Mouse (Mus musculus) spleen, adult 2 months (tissue): ENCODE measurements around the gene Atp23. TPM values are rescaled to one million over a fixed set of nuclear protein-coding genes. Genes with fewer than 3 reads are reported as not detected.

Source experiments
- DNase-seq, 2 experiments: peaks; one replicate each; pipeline versions ENCODE4 v3.0.0 to v3.0.0-alpha.2; 2012 to 2021; ENCODE audit warnings: low spot score in 2 of 2, low read depth in 1 of 2
- H3K27ac ChIP-seq: fragments of 200-500 bp; 2 replicates; pipeline ENCODE4 v1.5.1; 2012; ENCODE audit warnings: low read length, inconsistent platforms; ENCODE audit not compliant: insufficient read depth
- H3K27me3 ChIP-seq: fragments of 200-500 bp; 2 replicates; pipeline ENCODE4 v1.6.1; 2012; ENCODE audit warnings: mild to moderate bottlenecking, moderate library complexity, low read length, inconsistent platforms; ENCODE audit not compliant: control insufficient read depth, insufficient read depth
- H3K36me3 ChIP-seq: fragments of 200-500 bp; 2 replicates; pipeline ENCODE4 v1.6.1; 2012; ENCODE audit warnings: mild to moderate bottlenecking, low read length, inconsistent platforms; ENCODE audit not compliant: control insufficient read depth, insufficient read depth
- H3K4me1 ChIP-seq: fragments of 200-500 bp; 2 replicates; pipeline ENCODE4 v1.6.1; 2011; ENCODE audit warnings: inconsistent platforms; ENCODE audit not compliant: control insufficient read depth, insufficient read depth, insufficient read length
- H3K4me3 ChIP-seq: fragments of 200-500 bp; 2 replicates; pipeline ENCODE4 v1.5.1; 2011; ENCODE audit warnings: mild to moderate bottlenecking, inconsistent platforms; ENCODE audit not compliant: insufficient read depth, insufficient read length; ENCODE audit errors: extremely low read depth
- CTCF ChIP-seq: fragments of 200-500 bp; IDR thresholded peaks from 2 replicates; pipeline ENCODE4 v1.5.1; 2011; ENCODE audit warnings: mild to moderate bottlenecking, inconsistent platforms; ENCODE audit not compliant: insufficient read depth, insufficient read length, insufficient replicate concordance; ENCODE audit errors: extremely low read depth
- POLR2A ChIP-seq: fragments of 200-500 bp; IDR thresholded peaks from 2 replicates; pipeline ENCODE4 v1.6.1; 2011; ENCODE audit warnings: low read depth, low read length, inconsistent platforms
- WGBS: fragments of 180-500 bp; shearing (Covaris S2); methylation state at CpG from one replicate; pipeline ENCODE4 v1.1.7; 2018; 5-methylcytosine and 5-hydroxymethylcytosine counted together
- polyA plus RNA-seq: library from polyadenylated mRNA; depleted of rRNA; stranded (reverse); fragments of >200 nt; gene quantifications from 2 replicates; pipeline ENCODE4 v1.2.3, GENCODE M21; 2012

The Atp23 gene
- polyA plus RNA-seq, 1 experiment: 6.8 TPM

GRCm38 (mm10) chr10:126862193-126862592, 39.0 kb downstream of the Atp23 start:
- WGBS: 89% methylated on average over 12 of the region's 12 CpGs
- H3K4me3 ChIP-seq: no peak overlapping the region
- no peaks in the 10 kb centered on the region for H3K27me3 ChIP-seq
- no peak for TF ChIP-seq POLR2A
- H3K36me3 ChIP-seq: no peaks in the 10 kb centered on the region
- H3K27ac ChIP-seq: no peak overlapping the region
- peaks cover 3% of the 10 kb centered on the region; the same call in 1 of the 2 replicates for H3K4me1 ChIP-seq
- no peak for DNase-seq

- no peak overlapping the region for H3K4me3 ChIP-seq
- 0 out of 2 replicates have a peak, but pooled peaks have one; percentile 2 for TF ChIP-seq CTCF
- no peak for TF ChIP-seq POLR2A
- H3K4me1 ChIP-seq: no peaks in the 10 kb centered on the region
- H3K36me3 ChIP-seq: no peaks in the 10 kb centered on the region
- H3K27me3 ChIP-seq: no peaks in the 10 kb centered on the region
- DNase-seq: peak in 1 of 2 experiments; percentile 6
- 83% methylated on average over 10 of the region's 10 CpGs for WGBS
- H3K27ac ChIP-seq: no peak overlapping the region
These were observed 47.9 kb downstream of the Atp23 start for GRCm38 (mm10) chr10:126853286-126853685.

GRCm38 (mm10) chr10:126845309-126845911, 55.7 kb downstream of the Atp23 start:
- H3K4me1 ChIP-seq: no peaks in the 10 kb centered on the region
- H3K36me3 ChIP-seq: no peaks in the 10 kb centered on the region
- H3K27ac ChIP-seq: no peak overlapping the region
- TF ChIP-seq POLR2A (no peak), CTCF (no peak)
- no peaks in the 10 kb centered on the region for H3K27me3 ChIP-seq
- DNase-seq: no peak
- H3K4me3 ChIP-seq: no peak overlapping the region
- WGBS: 72% methylated on average over 10 of the region's 10 CpGs

- no peak overlapping the region for H3K27ac ChIP-seq
- no peak for TF ChIP-seq CTCF
- no peak for TF ChIP-seq POLR2A
- no peaks in the 10 kb centered on the region for H3K36me3 ChIP-seq
- no peaks in the 10 kb centered on the region for H3K27me3 ChIP-seq
- no peak overlapping the region for H3K4me3 ChIP-seq
- no peaks in the 10 kb centered on the region for H3K4me1 ChIP-seq
- DNase-seq: no peak
- 58% methylated on average over 12 of the region's 12 CpGs for WGBS
These were observed 56.5 kb downstream of the Atp23 start for GRCm38 (mm10) chr10:126844689-126845088.

- Histone ChIP-seq H3K4me1 (no peaks in the 10 kb centered on the region), H3K4me3 (no peak overlapping the region), H3K27me3 (no peaks in the 10 kb centered on the region), H3K36me3 (no peaks in the 10 kb centered on the region), H3K27ac (no peak overlapping the region)
- no peak for TF ChIP-seq POLR2A
- no peak for TF ChIP-seq CTCF
- no peak for DNase-seq
These were observed 60.9 kb downstream of the Atp23 start for GRCm38 (mm10) chr10:126840266-126840665.

GRCm38 (mm10) chr10:126833006-126833405, 68.1 kb downstream of the Atp23 start:
- H3K36me3 ChIP-seq: no peaks in the 10 kb centered on the region
- no peak overlapping the region for H3K4me3 ChIP-seq
- no peaks in the 10 kb centered on the region for H3K4me1 ChIP-seq
- peak in 1 of 2 experiments; percentile 7 for DNase-seq
- 66% methylated on average over 5 of the region's 5 CpGs for WGBS
- no peak for TF ChIP-seq POLR2A
- peak; percentile 62; the same call in 1 of the 2 replicates for TF ChIP-seq CTCF
- H3K27me3 ChIP-seq: no peaks in the 10 kb centered on the region
- no peak overlapping the region for H3K27ac ChIP-seq

- TF ChIP-seq POLR2A (no peak), CTCF (no peak)
- Histone ChIP-seq H3K27ac (no peak overlapping the region), H3K36me3 (no peaks in the 10 kb centered on the region), H3K4me1 (no peaks in the 10 kb centered on the region), H3K27me3 (no peaks in the 10 kb centered on the region), H3K4me3 (no peak overlapping the region)
- no peak for DNase-seq
- WGBS: 84% methylated on average over 5 of the region's 5 CpGs
These were observed 69.8 kb downstream of the Atp23 start for GRCm38 (mm10) chr10:126831329-126831728.
